Mouse (Mus musculus) mesoderm, embryonic 11.5 days (tissue): ENCODE results near the gene 1700113H08Rik.

Experiments used
- DNase-seq: peaks from one replicate; pipeline ENCODE4 v3.0.0-alpha.2; 2012; ENCODE audit warnings: low read depth, low spot score

Gene 1700113H08Rik

GRCm38 (mm10) chr10:87209466-87209865, 151.6 kb downstream of the 1700113H08Rik start:
- DNase-seq = no peak

- no peak for DNase-seq
Observed at GRCm38 (mm10) chr10:87211046-87211445, 153.2 kb downstream of the 1700113H08Rik start.

GRCm38 (mm10) chr10:87212854-87213253, 155.0 kb downstream of the 1700113H08Rik start:
- DNase-seq = no peak

- peak; percentile 37 for DNase-seq
Observed at GRCm38 (mm10) chr10:87230071-87230910, 172.4 kb downstream of the 1700113H08Rik start.

- DNase-seq = peak; percentile 13
Observed at GRCm38 (mm10) chr10:87239332-87240008, 181.6 kb downstream of the 1700113H08Rik start.

GRCm38 (mm10) chr10:87271724-87272123, 213.9 kb downstream of the 1700113H08Rik start:
- DNase-seq = no peak

GRCm38 (mm10) chr10:87272133-87272622, 214.3 kb downstream of the 1700113H08Rik start:
- no peak for DNase-seq

- no peak for DNase-seq
Observed at GRCm38 (mm10) chr10:87275075-87275474, 217.2 kb downstream of the 1700113H08Rik start.
